Mouse (Mus musculus) spleen, adult 2 months (tissue): ENCODE measurements around the gene Tmc7. TPM values are rescaled to one million over a fixed set of nuclear protein-coding genes. Genes with fewer than 3 reads are reported as not detected.

ENCODE experiments used
- DNase-seq, 2 experiments: peaks; one replicate each; pipeline versions ENCODE4 v3.0.0 to v3.0.0-alpha.2; 2012 to 2021; ENCODE audit warnings: low spot score in 2 of 2, low read depth in 1 of 2
- H3K27ac ChIP-seq: fragments of 200-500 bp; 2 replicates; pipeline ENCODE4 v1.5.1; 2012; ENCODE audit warnings: low read length, inconsistent platforms; ENCODE audit not compliant: insufficient read depth
- H3K27me3 ChIP-seq: fragments of 200-500 bp; 2 replicates; pipeline ENCODE4 v1.6.1; 2012; ENCODE audit warnings: mild to moderate bottlenecking, moderate library complexity, low read length, inconsistent platforms; ENCODE audit not compliant: control insufficient read depth, insufficient read depth
- H3K36me3 ChIP-seq: fragments of 200-500 bp; 2 replicates; pipeline ENCODE4 v1.6.1; 2012; ENCODE audit warnings: mild to moderate bottlenecking, low read length, inconsistent platforms; ENCODE audit not compliant: control insufficient read depth, insufficient read depth
- H3K4me1 ChIP-seq: fragments of 200-500 bp; 2 replicates; pipeline ENCODE4 v1.6.1; 2011; ENCODE audit warnings: inconsistent platforms; ENCODE audit not compliant: control insufficient read depth, insufficient read depth, insufficient read length
- H3K4me3 ChIP-seq: fragments of 200-500 bp; 2 replicates; pipeline ENCODE4 v1.5.1; 2011; ENCODE audit warnings: mild to moderate bottlenecking, inconsistent platforms; ENCODE audit not compliant: insufficient read depth, insufficient read length; ENCODE audit errors: extremely low read depth
- CTCF ChIP-seq: fragments of 200-500 bp; IDR thresholded peaks from 2 replicates; pipeline ENCODE4 v1.5.1; 2011; ENCODE audit warnings: mild to moderate bottlenecking, inconsistent platforms; ENCODE audit not compliant: insufficient read depth, insufficient read length, insufficient replicate concordance; ENCODE audit errors: extremely low read depth
- POLR2A ChIP-seq: fragments of 200-500 bp; IDR thresholded peaks from 2 replicates; pipeline ENCODE4 v1.6.1; 2011; ENCODE audit warnings: low read depth, low read length, inconsistent platforms
- WGBS: fragments of 180-500 bp; shearing (Covaris S2); methylation state at CpG from one replicate; pipeline ENCODE4 v1.1.7; 2018; 5-methylcytosine and 5-hydroxymethylcytosine counted together
- polyA plus RNA-seq: library from polyadenylated mRNA; depleted of rRNA; stranded (reverse); fragments of >200 nt; gene quantifications from 2 replicates; pipeline ENCODE4 v1.2.3, GENCODE M21; 2012

Gene Tmc7
- polyA plus RNA-seq, 1 experiment, result 0.07 TPM

DNA sequence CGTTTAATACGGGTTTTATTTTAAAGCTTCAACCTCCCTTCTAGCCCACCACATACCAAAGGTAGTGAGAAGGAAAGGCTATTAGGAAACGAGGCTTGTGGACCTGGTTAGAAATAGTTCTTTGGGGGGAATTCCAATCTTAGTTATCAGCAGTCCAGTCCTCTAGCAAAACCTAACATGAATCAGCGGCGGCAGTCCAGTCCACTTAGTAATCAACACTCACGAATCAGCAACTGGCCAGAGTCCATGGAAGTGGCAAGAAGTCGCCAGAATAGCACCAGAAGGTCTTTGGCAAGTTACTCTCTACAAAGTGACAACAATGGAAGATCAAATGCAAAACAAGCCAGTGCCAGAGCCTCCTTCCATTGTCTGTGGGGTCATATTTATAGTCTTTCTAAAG is 76.0 kb downstream of the Tmc7 start:
- Histone ChIP-seq H3K36me3 (no peaks in the 10 kb centered on the region), H3K27me3 (no peaks in the 10 kb centered on the region), H3K27ac (no peak overlapping the region), H3K4me3 (no peak overlapping the region), H3K4me1 (no peaks in the 10 kb centered on the region)
- 83% methylated on average over 7 of the region's 7 CpGs for WGBS
- TF ChIP-seq CTCF, result no peak
- TF ChIP-seq POLR2A, result no peak
- DNase-seq, result no peak

GRCm38 (mm10) chr7:118503844-118504243 is 80.7 kb downstream of the Tmc7 start:
- WGBS, result 85% methylated on average over 4 of the region's 4 CpGs
- DNase-seq, result no peak
- no peaks in the 10 kb centered on the region for H3K4me1 ChIP-seq

GRCm38 (mm10) chr7:118502333-118502732 is 82.2 kb downstream of the Tmc7 start:
- Histone ChIP-seq H3K27me3 (no peaks in the 10 kb centered on the region), H3K4me3 (no peak overlapping the region), H3K36me3 (no peaks in the 10 kb centered on the region), H3K4me1 (no peaks in the 10 kb centered on the region), H3K27ac (no peak overlapping the region)
- no peak for DNase-seq
- WGBS, result 90% methylated on average over 8 of the region's 8 CpGs
- TF ChIP-seq POLR2A (no peak), CTCF (no peak)

More at GRCm38 (mm10) chr7:118503844-118504243, 80.7 kb downstream of the Tmc7 start:
- Histone ChIP-seq H3K27me3 (no peaks in the 10 kb centered on the region), H3K36me3 (no peaks in the 10 kb centered on the region), H3K4me3 (no peak overlapping the region), H3K27ac (no peak overlapping the region)
- no peak for TF ChIP-seq POLR2A
- TF ChIP-seq CTCF, result no peak

- Histone ChIP-seq H3K36me3 (no peaks in the 10 kb centered on the region), H3K4me3 (no peak overlapping the region), H3K27me3 (no peaks in the 10 kb centered on the region), H3K4me1 (no peaks in the 10 kb centered on the region), H3K27ac (no peak overlapping the region)
- no peak for DNase-seq
- WGBS, result 77% methylated on average over 7 of the region's 7 CpGs
- TF ChIP-seq POLR2A (no peak), CTCF (no peak)
Measured at GRCm38 (mm10) chr7:118499784-118500435, 84.6 kb downstream of the Tmc7 start.

GRCm38 (mm10) chr7:118498984-118499783 is 85.4 kb downstream of the Tmc7 start:
- Histone ChIP-seq H3K27me3 (no peaks in the 10 kb centered on the region), H3K4me3 (no peak overlapping the region), H3K27ac (no peak overlapping the region), H3K4me1 (no peaks in the 10 kb centered on the region), H3K36me3 (no peaks in the 10 kb centered on the region)
- WGBS, result 60% methylated on average over 12 of the region's 12 CpGs
- TF ChIP-seq POLR2A (no peak), CTCF (no peak)
- DNase-seq, result no peak

DNA sequence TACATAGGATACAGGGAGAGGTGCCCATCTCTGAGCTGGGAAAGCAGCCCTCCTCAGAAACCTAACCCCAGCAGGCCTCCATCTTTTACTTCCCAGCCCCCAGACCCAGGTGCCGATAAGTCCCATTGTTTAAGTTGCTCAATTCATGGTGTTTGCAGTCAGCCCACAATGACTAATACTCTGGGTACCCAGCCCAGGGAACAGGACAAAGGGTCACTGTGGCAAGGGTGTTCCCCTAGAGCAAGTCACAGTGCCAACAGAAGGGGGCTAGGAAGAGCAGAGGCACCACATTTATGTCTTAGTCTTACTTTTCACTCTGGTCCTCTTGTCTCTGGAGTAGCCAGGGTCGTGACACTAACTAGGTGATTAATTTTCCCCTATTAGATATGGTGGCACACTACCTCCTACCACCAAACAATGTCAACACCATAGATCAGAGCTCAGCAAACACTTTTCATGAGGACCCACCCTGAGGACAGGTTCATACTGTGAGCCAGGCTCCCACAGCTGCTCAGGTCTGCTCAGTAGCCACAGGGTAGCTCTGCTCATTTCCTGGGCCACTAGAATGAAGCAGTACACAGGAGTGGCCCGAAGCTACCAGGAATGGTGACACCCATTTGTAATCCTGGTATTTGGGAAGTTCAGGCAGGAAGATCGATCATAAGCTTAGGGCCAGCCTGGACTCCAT is 89.5 kb downstream of the Tmc7 start:
- peaks cover 14% of the 10 kb centered on the region for H3K4me1 ChIP-seq
- H3K27me3 ChIP-seq, result peaks cover 7% of the 10 kb centered on the region; the same call in 1 of the 2 replicates
- TF ChIP-seq POLR2A, result no peak
- no peak for TF ChIP-seq CTCF
- no peak overlapping the region for H3K27ac ChIP-seq
- WGBS, result 85% methylated on average over 4 of the region's 4 CpGs
- H3K36me3 ChIP-seq, result no peaks in the 10 kb centered on the region
- H3K4me3 ChIP-seq, result no peak overlapping the region
- no peak for DNase-seq

- Histone ChIP-seq H3K27ac (no peak overlapping the region), H3K36me3 (no peaks in the 10 kb centered on the region), H3K4me3 (no peak overlapping the region), H3K27me3 (peaks cover 7% of the 10 kb centered on the region; the same call in 1 of the 2 replicates), H3K4me1 (peaks cover 16% of the 10 kb centered on the region)
- WGBS, result 91% methylated on average over 9 of the region's 9 CpGs
- no peak for DNase-seq
- no peak for TF ChIP-seq POLR2A
- no peak for TF ChIP-seq CTCF
Measured at GRCm38 (mm10) chr7:118493892-118494291, 90.6 kb downstream of the Tmc7 start.
